Mouse (Mus musculus) lung, postnatal 0 days (tissue): Measurements from ENCODE around the gene Dnal4.

Experiments used
- CTCF ChIP-seq: IDR thresholded peaks from 2 replicates; pipeline ENCODE4 v1.5.1; 2016; ENCODE audit warnings: antibody characterized with exemption, mild to moderate bottlenecking
- EP300 ChIP-seq: IDR thresholded peaks from 2 replicates; pipeline ENCODE4 v1.6.1; 2016; ENCODE audit warnings: antibody characterized with exemption, mild to moderate bottlenecking, control low read depth

GRCm38 (mm10) chr15:79728311-79728710 is 49.3 kb downstream of the Dnal4 start:
- no peak for TF ChIP-seq CTCF
- TF ChIP-seq EP300: no peak
